Comparison of ENCODE assay signal across 8 mouse cellular contexts in the genomic region with DNA sequence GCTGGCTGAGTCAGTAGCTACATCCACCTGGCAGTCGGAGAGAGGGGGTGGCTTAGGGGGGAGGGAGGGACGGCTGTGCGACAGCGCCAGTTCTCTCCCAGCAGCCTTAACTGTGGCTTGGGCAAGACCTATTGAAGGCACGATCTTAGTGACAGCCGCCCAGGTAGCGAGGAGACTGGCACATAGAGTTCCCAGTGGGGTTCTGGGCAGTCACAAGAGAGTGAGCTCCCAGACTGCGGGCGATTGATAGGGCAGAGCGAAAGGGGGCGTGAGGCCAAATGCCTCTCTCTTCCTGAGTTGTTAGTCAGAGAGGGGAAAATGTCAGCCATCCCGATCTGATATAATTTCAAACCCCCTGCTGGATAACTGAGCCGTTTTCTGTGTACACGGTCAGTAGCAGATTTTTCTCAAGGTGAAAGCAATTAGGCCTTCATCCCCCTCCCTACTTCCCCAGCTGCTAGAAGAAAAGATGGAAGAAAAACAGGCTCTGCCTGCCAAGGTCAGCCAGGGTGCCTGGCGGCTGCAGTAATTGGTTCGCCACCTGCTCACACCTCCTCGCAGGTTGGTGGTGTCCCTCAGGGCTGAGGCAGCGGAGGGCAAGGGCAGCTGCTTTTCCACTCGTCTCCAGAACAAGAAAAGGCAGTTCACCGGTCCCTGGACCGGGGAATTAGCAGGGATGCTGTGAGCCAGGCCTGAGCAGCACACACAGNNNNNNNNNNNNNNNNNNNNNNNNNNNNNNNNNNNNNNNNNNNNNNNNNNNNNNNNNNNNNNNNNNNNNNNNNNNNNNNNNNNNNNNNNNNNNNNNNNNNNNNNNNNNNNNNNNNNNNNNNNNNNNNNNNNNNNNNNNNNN. TPM values are rescaled to one million over a fixed set of nuclear protein-coding genes. Genes with fewer than 3 reads are reported as not detected.
A peak's percentile ranks its signal among the peaks of the same experiment; 100 is the strongest.
DNase-seq lines count a peak whose midpoint lies in the region; ATAC-seq and TF ChIP-seq lines count a peak whose summit lies in the region.

No protein-coding gene starts in this region.

- H3K36me3 ChIP-seq in heart, embryonic 10.5 days, result no peaks in the 10 kb centered on the region
- H3K36me3 ChIP-seq in forebrain, postnatal 0 days (ENCODE audit: insufficient read depth), result no peaks in the 10 kb centered on the region
- no peaks in the 10 kb centered on the region for H3K36me3 ChIP-seq in midbrain, embryonic 11.5 days (ENCODE audit: control insufficient read depth, insufficient read depth, low read length)

- peak overlapping the region; percentile 22; the same call in 1 of the 2 replicates for H3K9ac ChIP-seq in forebrain, postnatal 0 days
- H3K9ac ChIP-seq in midbrain, embryonic 11.5 days (ENCODE audit: low read length), result no peak overlapping the region

- DNase-seq in heart, embryonic 10.5 days (ENCODE audit: low spot score), result no peak
- DNase-seq in heart, postnatal 4 days, result no peak
- peak; percentile 25 for DNase-seq in cerebellum, adult 8-10 months
- no peak for DNase-seq in forebrain, postnatal 0 days
- peak; percentile 39 for DNase-seq in kidney, adult 9 months
- peak; percentile 87 for DNase-seq in midbrain, embryonic 11.5 days (ENCODE audit: low spot score, missing footprints)
- DNase-seq in thymus, postnatal 10 days (ENCODE audit: low spot score in 2 of 2), result peak; percentile 81 to 84
- DNase-seq in lung, postnatal 4 days, result no peak

- H3K4me3 ChIP-seq in heart, embryonic 10.5 days, result peak overlapping the region; percentile 48
- H3K4me3 ChIP-seq in forebrain, postnatal 0 days (ENCODE audit: low read depth, low read length), result no peak overlapping the region
- H3K4me3 ChIP-seq in midbrain, embryonic 11.5 days (ENCODE audit: low read depth, low read length), result no peak overlapping the region

- no peaks in the 10 kb centered on the region for H3K9me3 ChIP-seq in heart, embryonic 10.5 days
- no peaks in the 10 kb centered on the region for H3K9me3 ChIP-seq in forebrain, postnatal 0 days (ENCODE audit: low read length)
- no peaks in the 10 kb centered on the region for H3K9me3 ChIP-seq in midbrain, embryonic 11.5 days (ENCODE audit: control insufficient read depth, low read length)

- H3K4me1 ChIP-seq in heart, embryonic 10.5 days, result peaks cover 27% of the 10 kb centered on the region
- H3K4me1 ChIP-seq in forebrain, postnatal 0 days (ENCODE audit: insufficient read depth), result 0 out of 2 replicates have a peak, but pooled peaks cover 9% of the 10 kb centered on the region
- H3K4me1 ChIP-seq in midbrain, embryonic 11.5 days (ENCODE audit: control insufficient read depth, insufficient read depth, low read length), result peaks cover 3% of the 10 kb centered on the region; the same call in 1 of the 2 replicates

- H3K27ac ChIP-seq in heart, embryonic 10.5 days, result peak overlapping the region; percentile 59
- no peak overlapping the region for H3K27ac ChIP-seq in forebrain, postnatal 0 days (ENCODE audit: low read depth, low read length)
- H3K27ac ChIP-seq in midbrain, embryonic 11.5 days (ENCODE audit: low read depth, low read length), result no peak overlapping the region

- WGBS in heart, embryonic 10.5 days, result 3% methylated on average over 21 of the region's 21 CpGs
- WGBS in forebrain, postnatal 0 days, result 7% methylated on average over 21 of the region's 21 CpGs
- WGBS in midbrain, embryonic 11.5 days, result 5% methylated on average over 21 of the region's 21 CpGs

- 0 out of 2 replicates have a peak, but pooled peaks have one; percentile 3 for TF ChIP-seq CTCF in forebrain, postnatal 0 days (IDR thresholded peaks at IDR 0.05; ENCODE audit: low read depth)

- H3K4me2 ChIP-seq in forebrain, postnatal 0 days (ENCODE audit: low read depth), result peak overlapping the region; percentile 28
- H3K4me2 ChIP-seq in midbrain, embryonic 11.5 days, result peak overlapping the region; percentile 25; the same call in 1 of the 2 replicates

- ATAC-seq in forebrain, postnatal 0 days, result peak; percentile 66
- ATAC-seq in midbrain, embryonic 11.5 days (ENCODE audit: low FRiP score), result no peak

- H3K27me3 ChIP-seq in heart, embryonic 10.5 days (ENCODE audit: insufficient read depth, poor library complexity, severe bottlenecking), result peaks cover 18% of the 10 kb centered on the region
- H3K27me3 ChIP-seq in forebrain, postnatal 0 days (ENCODE audit: insufficient read depth, low read length), result no peaks in the 10 kb centered on the region
- peaks cover 3% of the 10 kb centered on the region for H3K27me3 ChIP-seq in midbrain, embryonic 11.5 days (ENCODE audit: control insufficient read depth, insufficient read depth, low read length)

RNA-seq across cellular contexts. Expression of gene Khdrbs1, which starts 29.8 kb away (rescaled TPM):
- 93.7 and 115 TPM in 2 replicates for polyA plus RNA-seq in heart, embryonic 10.5 days (2016; fragmentation: Nextera tagmentation; extraction: Ambion mirVana)
- total RNA-seq in heart, postnatal 4 days (2021), result 100 to 1,000 TPM; 102 to 110 TPM
- 108 and 128 TPM in 2 replicates for total RNA-seq in forebrain, postnatal 0 days (2014; rRNA removed)
- 90.5 and 105 TPM in 2 replicates for polyA plus RNA-seq in forebrain, postnatal 0 days (2015; fragmentation: Nextera tagmentation; extraction: Ambion mirVana)
- polyA plus RNA-seq in midbrain, embryonic 11.5 days (2014; fragmentation: Nextera tagmentation; extraction: Ambion mirVana), result 189 and 190 TPM in 2 replicates

RNA-seq across cellular contexts. Expression of gene Ptp4a2, which starts 39.1 kb away (rescaled TPM):
- polyA plus RNA-seq in heart, embryonic 10.5 days (2016; fragmentation: Nextera tagmentation; extraction: Ambion mirVana), result 348 and 351 TPM in 2 replicates
- 100 to 1,000 TPM; 293 to 301 TPM for total RNA-seq in heart, postnatal 4 days (2021)
- 123 and 131 TPM in 2 replicates for total RNA-seq in forebrain, postnatal 0 days (2014; rRNA removed)
- 252 and 270 TPM in 2 replicates for polyA plus RNA-seq in forebrain, postnatal 0 days (2015; fragmentation: Nextera tagmentation; extraction: Ambion mirVana)
- polyA plus RNA-seq in midbrain, embryonic 11.5 days (2014; fragmentation: Nextera tagmentation; extraction: Ambion mirVana), result 368 TPM in 2 replicates

Comparison
In these comparisons a context has a peak if more than half of its experiments do, and no peak if none do; other contexts are left out.
1. DNase-seq: peak in cerebellum, adult 8-10 months (single experiment), kidney, adult 9 months (single experiment), midbrain, embryonic 11.5 days (single experiment) and thymus, postnatal 10 days (2 of 2); none in heart, embryonic 10.5 days (single experiment), heart, postnatal 4 days (single experiment), forebrain, postnatal 0 days (single experiment) and lung, postnatal 4 days (0 of 2).